Mouse (Mus musculus) ES-CJ7 (cell line): ENCODE measurements at regions not wholly inside any gene's neighbourhood (a gene's known extent, or its start where the extent isn't known, plus 50 kb on each side); places are given as distances from the start of the nearest gene placed in this dataset.
"Not testable (repeated sequence)": the region's sequence is repeated elsewhere in the genome, so short reads cannot be mapped to it uniquely, and the experiment has no call there.

Experiments
- DNase-seq: peaks from one replicate; pipeline ENCODE4 v3.0.0; 2011; ENCODE audit warnings: low read depth, low spot score

- DNase-seq, result peak; percentile 65
Measured at GRCm38 (mm10) chr13:7007091-7007490, 358.5 kb upstream of the Pfkp start.

GRCm38 (mm10) chr13:6998508-6999278, 350.1 kb upstream of the Pfkp start:
- DNase-seq, result not testable (repeated sequence)

GRCm38 (mm10) chr13:6998094-6998493, 349.5 kb upstream of the Pfkp start:
- DNase-seq, result no peak

- DNase-seq, result no peak
Measured at GRCm38 (mm10) chr13:6992323-6992994, 343.9 kb upstream of the Pfkp start.

GRCm38 (mm10) chr13:6991714-6992113, 343.1 kb upstream of the Pfkp start:
- DNase-seq, result peak; percentile 56

- DNase-seq, result no peak
Measured at GRCm38 (mm10) chr13:6985012-6985996, 336.7 kb upstream of the Pfkp start.

- no peak for DNase-seq
Measured at GRCm38 (mm10) chr13:6955713-6956112, 307.1 kb upstream of the Pfkp start.

GRCm38 (mm10) chr13:6924136-6924535, 275.6 kb upstream of the Pfkp start:
- DNase-seq, result no peak

GRCm38 (mm10) chr13:6922357-6922721, 273.8 kb upstream of the Pfkp start:
- DNase-seq, result peak; percentile 89

GRCm38 (mm10) chr13:6921691-6922356, 273.2 kb upstream of the Pfkp start:
- no peak for DNase-seq

- DNase-seq, result no peak
Measured at GRCm38 (mm10) chr13:6906000-6906399, 257.4 kb upstream of the Pfkp start.

- DNase-seq, result no peak
Measured at GRCm38 (mm10) chr13:6901682-6902081, 253.1 kb upstream of the Pfkp start.

GRCm38 (mm10) chr13:6897666-6898065, 249.1 kb upstream of the Pfkp start:
- peak; percentile 30 for DNase-seq

GRCm38 (mm10) chr13:6891458-6892076, 243.0 kb upstream of the Pfkp start:
- no peak for DNase-seq

GRCm38 (mm10) chr13:6889446-6889845, 240.9 kb upstream of the Pfkp start:
- peak; percentile 50 for DNase-seq

- no peak for DNase-seq
Measured at GRCm38 (mm10) chr13:6888381-6888780, 239.8 kb upstream of the Pfkp start.

GRCm38 (mm10) chr13:6877018-6877901, 228.7 kb upstream of the Pfkp start:
- peak; percentile 40 for DNase-seq

- no peak for DNase-seq
Measured at GRCm38 (mm10) chr13:6862186-6862585, 213.6 kb upstream of the Pfkp start.

- peak; percentile 50 for DNase-seq
Measured at GRCm38 (mm10) chr13:6859551-6859950, 211.0 kb upstream of the Pfkp start.
